Mouse (Mus musculus) bone marrow macrophage, adult 2 months (primary cell): Measurements from ENCODE around the gene Slc25a36.

ENCODE experiments used
- CTCF ChIP-seq: IDR thresholded peaks from 2 replicates; pipeline ENCODE4 v1.5.1; 2012; ENCODE audit warnings: low read depth, mild to moderate bottlenecking, low read length, moderate library complexity
- POLR2A ChIP-seq: IDR thresholded peaks from 2 replicates; pipeline ENCODE4 v1.6.1; 2012; ENCODE audit warnings: mild to moderate bottlenecking, low read depth, low read length, borderline replicate concordance

DNA sequence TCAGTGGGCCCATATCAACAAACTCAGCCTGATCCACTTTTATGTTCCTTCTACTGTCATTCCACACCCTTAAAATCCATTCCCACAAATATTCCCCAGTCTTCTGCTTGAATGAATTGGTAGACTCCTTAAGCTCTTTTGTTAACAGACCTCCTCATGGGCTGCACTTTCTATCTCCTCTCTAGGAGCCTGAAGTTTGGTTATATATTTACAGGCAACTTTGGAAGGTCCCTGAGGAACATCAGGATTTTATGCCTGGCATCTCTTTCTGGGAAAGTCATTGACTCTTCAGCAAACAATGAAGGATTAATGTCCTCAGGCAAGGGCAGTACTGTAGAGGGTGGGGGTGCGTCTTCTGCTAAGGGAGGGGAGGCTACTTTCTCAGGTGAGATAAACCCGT, 10.5 kb upstream of the Slc25a36 start:
- TF ChIP-seq CTCF (no peak), POLR2A (no peak)
